Mouse (Mus musculus) kidney, postnatal 0 days (tissue): Measurements from ENCODE around the gene Colgalt1. TPM values are rescaled to one million over a fixed set of nuclear protein-coding genes. Genes with fewer than 3 reads are reported as not detected.
A peak's percentile ranks its signal among the peaks of the same experiment; 100 is the strongest.

Experiments used
- ATAC-seq: fragments of 200-750 bp; cut with Nextera tagmentation; replicated peaks from 2 replicates; pipeline ENCODE4 v1.8.0; 2017; ENCODE audit warnings: low read depth, moderate number of reproducible peaks, moderate TSS enrichment, moderate library complexity; ENCODE audit not compliant: low FRiP score
- DNase-seq: peaks from one replicate; pipeline ENCODE4 v3.0.0-alpha.2; 2016; ENCODE audit warnings: low spot score
- H3K27ac ChIP-seq: fragments of 300-500 bp; sonication (generic); 2 replicates; pipeline ENCODE4 v1.5.1; 2014; ENCODE audit warnings: mild to moderate bottlenecking
- H3K27me3 ChIP-seq: fragments of 300-500 bp; sonication (generic); 2 replicates; pipeline ENCODE4 v1.6.1; 2014; ENCODE audit warnings: low read length, mixed read lengths; ENCODE audit not compliant: insufficient read depth
- H3K36me3 ChIP-seq: fragments of 300-500 bp; sonication (generic); 2 replicates; pipeline ENCODE4 v1.6.1; 2014; ENCODE audit warnings: low read length, mixed read lengths; ENCODE audit not compliant: insufficient read depth
- H3K4me1 ChIP-seq: fragments of 300-500 bp; sonication (generic); replicated peaks from 2 replicates; pipeline ENCODE4 v1.6.1; 2014; ENCODE audit warnings: antibody characterized with exemption, low read length, mixed read lengths; ENCODE audit not compliant: insufficient read depth
- H3K4me2 ChIP-seq: fragments of 300-500 bp; sonication (generic); 2 replicates; pipeline ENCODE4 v1.6.1; 2014; ENCODE audit warnings: mild to moderate bottlenecking, low read length, moderate library complexity, mixed read lengths
- H3K4me3 ChIP-seq: fragments of 300-500 bp; sonication (generic); replicated peaks from 2 replicates; pipeline ENCODE4 v1.5.1; 2014; ENCODE audit warnings: low read depth, low read length
- H3K9ac ChIP-seq: fragments of 300-500 bp; sonication (generic); 2 replicates; pipeline ENCODE4 v1.6.1; 2014; ENCODE audit warnings: low read depth, low read length
- H3K9me3 ChIP-seq: fragments of 300-500 bp; sonication (generic); replicated peaks from 2 replicates; pipeline ENCODE4 v1.6.1; 2016; ENCODE audit warnings: low read length, inconsistent platforms, mixed read lengths
- CTCF ChIP-seq: IDR thresholded peaks from 2 replicates; pipeline ENCODE4 v1.5.1; 2016; ENCODE audit warnings: antibody characterized with exemption, low read depth, mild to moderate bottlenecking, moderate library complexity
- WGBS: fragments of 180-500 bp; shearing (Covaris S2); extraction: QIAGEN DNeasy Blood & Tissue Kit; methylation state at CpG from one replicate; pipeline ENCODE4 v1.1.7; 2014; 5-methylcytosine and 5-hydroxymethylcytosine counted together
- polyA plus RNA-seq: library from polyadenylated mRNA; unstranded; fragments of >200 nt; fragmentation: Nextera tagmentation; extraction: Ambion mirVana; gene quantifications from 2 replicates; pipeline ENCODE4 v1.2.1, GENCODE M21; 2015

Colgalt1 gene
- polyA plus RNA-seq, 1 experiment from 2014 or later, result 66.2 TPM

DNA sequence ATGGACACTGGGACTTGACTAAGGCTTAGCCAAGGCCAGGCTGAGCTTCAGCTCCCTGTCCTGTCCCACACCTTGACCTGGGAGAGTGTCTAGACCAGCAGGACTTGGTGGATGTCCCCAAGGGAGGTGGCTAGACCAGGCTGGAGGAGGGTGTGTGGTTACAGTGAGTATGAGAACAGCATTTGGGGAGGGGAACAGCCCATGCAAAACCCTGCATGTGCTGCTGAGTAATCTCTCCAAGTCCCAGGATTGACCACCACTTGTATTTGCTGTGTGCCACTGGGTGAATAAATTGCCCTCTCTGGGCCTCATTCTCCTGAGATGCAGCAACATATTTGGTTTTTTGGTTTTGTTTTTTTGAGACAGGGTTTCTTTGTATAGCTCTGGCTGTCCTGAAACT is 12.4 kb upstream of the Colgalt1 start:
- no peak for TF ChIP-seq CTCF
- H3K4me1 ChIP-seq, result peaks cover 28% of the 10 kb centered on the region
- peaks cover 8% of the 10 kb centered on the region; the same call in 1 of the 2 replicates for H3K27me3 ChIP-seq

DNA sequence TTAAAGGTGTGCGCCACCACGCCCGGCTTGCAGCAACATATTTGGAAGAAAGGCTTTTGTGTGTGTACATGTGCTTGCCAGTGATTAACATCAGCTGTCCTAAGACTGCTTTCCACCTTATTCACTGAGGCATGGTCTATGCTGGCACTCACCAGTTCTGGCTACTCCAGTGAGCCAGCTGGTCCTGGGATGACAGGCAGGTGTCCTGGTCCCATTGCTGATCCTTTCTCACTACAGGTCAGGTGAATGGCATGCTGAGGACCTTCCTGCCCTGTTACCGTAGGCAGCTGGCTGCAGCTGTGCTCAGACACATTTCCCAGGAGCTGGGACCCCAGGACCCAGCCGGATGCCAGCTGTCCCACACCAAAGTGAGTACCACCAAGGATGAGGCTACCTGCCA is 12.0 kb upstream of the Colgalt1 start:
- Histone ChIP-seq H3K27me3 (peaks cover 8% of the 10 kb centered on the region; the same call in 1 of the 2 replicates), H3K27ac (no peak overlapping the region), H3K36me3 (no peaks in the 10 kb centered on the region), H3K4me1 (peaks cover 25% of the 10 kb centered on the region), H3K9ac (no peak overlapping the region), H3K4me3 (no peak overlapping the region), H3K4me2 (no peak overlapping the region), H3K9me3 (no peaks in the 10 kb centered on the region)
- ATAC-seq (no peak), DNase-seq (no peak)
- TF ChIP-seq CTCF, result no peak
- 90% methylated on average over 5 of the region's 5 CpGs for WGBS

More for the DNA sequence above, 12.4 kb upstream of the Colgalt1 start:
- ATAC-seq (no peak), DNase-seq (no peak)
- H3K36me3 ChIP-seq, result no peaks in the 10 kb centered on the region
- H3K9ac ChIP-seq, result no peak overlapping the region
- no peak overlapping the region for H3K27ac ChIP-seq
- H3K9me3 ChIP-seq, result no peaks in the 10 kb centered on the region
- H3K4me3 ChIP-seq, result no peak overlapping the region
- H3K4me2 ChIP-seq, result no peak overlapping the region

DNA sequence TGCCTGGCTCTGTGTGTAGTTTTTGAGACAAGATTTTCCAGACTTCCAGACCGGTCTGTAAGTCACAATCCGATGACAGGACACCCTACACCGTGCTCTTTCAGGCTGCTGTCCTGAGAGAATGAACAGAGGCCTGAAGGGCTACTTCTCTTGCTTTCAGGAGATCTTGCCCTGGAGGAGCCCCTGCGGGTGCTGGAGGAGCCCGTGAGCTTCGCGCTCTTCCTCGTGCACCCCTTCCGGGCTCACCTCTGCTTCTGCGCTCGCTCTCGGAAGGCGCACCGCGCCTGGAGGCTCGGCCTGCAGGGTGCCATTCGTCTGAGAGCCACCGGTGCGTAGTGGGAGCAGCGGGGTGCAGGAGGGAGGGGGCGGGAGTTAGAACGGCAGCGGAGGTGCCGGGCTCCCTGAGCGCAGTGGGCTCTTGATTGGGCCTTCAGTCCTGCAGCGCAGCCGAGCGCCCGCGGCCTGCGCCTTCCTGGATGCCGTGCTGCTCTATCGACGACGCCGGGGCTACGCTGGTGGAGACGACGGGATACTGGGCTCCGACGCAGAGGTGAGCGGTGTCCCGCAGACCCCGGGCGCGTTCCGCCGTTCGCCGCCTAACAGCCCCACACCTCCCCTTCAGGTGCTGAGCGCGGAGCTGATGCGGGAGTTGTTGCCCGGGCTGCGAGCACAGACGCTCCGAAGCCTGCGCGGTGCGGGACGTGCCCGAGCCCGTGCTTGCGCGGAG is 8.7 kb upstream of the Colgalt1 start:
- ATAC-seq, result peak; percentile 3; the same call in 1 of the 2 replicates
- no peaks in the 10 kb centered on the region for H3K36me3 ChIP-seq
- no peaks in the 10 kb centered on the region for H3K9me3 ChIP-seq
- H3K4me1 ChIP-seq, result peaks cover 16% of the 10 kb centered on the region
- no peak for DNase-seq
- 3% methylated on average over 65 of the region's 65 CpGs for WGBS
- no peak overlapping the region for H3K27ac ChIP-seq
- peak overlapping the region; percentile 32; the same call in 1 of the 2 replicates for H3K9ac ChIP-seq
- no peak for TF ChIP-seq CTCF
- H3K4me2 ChIP-seq, result peak overlapping the region; percentile 57
- H3K27me3 ChIP-seq, result peaks cover 8% of the 10 kb centered on the region; the same call in 1 of the 2 replicates
- H3K4me3 ChIP-seq, result peak overlapping the region; percentile 26

DNA sequence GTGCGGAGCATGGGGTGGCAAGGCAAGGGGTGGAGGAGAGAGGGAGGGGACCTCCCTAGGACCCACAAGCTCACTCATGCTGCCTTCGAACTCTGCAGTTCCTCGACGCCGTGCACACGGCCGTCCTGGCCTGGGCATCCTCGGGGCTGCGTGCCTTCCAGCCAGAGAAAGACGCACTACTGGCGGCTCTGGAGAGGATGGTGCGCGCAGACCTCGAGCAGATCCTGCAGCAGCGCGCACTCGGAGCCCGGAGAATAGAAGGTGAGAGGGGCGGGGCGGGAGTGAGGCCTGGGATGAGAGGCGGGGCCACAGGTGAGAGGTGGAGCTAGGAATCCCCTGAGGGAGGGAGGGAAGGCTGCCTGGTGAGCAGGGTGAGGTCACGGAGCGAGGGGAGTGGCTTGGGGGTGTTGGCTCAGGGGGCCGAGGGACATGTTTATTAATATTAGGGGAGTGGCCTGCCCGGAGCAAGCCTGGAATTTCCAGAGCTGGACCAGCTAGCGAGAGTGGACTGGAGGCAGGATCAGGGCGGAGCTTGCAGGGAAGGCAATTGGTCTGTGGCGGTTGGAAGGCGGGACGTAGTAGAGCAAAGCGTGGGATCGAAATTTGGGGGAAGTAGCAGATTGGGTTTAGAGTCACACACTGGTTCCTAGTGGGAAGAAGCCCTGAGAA is 8.0 kb upstream of the Colgalt1 start:
- no peaks in the 10 kb centered on the region for H3K9me3 ChIP-seq
- no peaks in the 10 kb centered on the region for H3K36me3 ChIP-seq
- ATAC-seq (peak; percentile 88), DNase-seq (peak; percentile 89)
- H3K4me1 ChIP-seq, result peaks cover 16% of the 10 kb centered on the region
- under 1% methylated on average over 32 of the region's 32 CpGs for WGBS
- H3K27ac ChIP-seq, result no peak overlapping the region
- TF ChIP-seq CTCF, result no peak
- H3K27me3 ChIP-seq, result peaks cover 8% of the 10 kb centered on the region; the same call in 1 of the 2 replicates
- peak overlapping the region; percentile 26 for H3K4me3 ChIP-seq
- peak overlapping the region; percentile 32; the same call in 1 of the 2 replicates for H3K9ac ChIP-seq
- H3K4me2 ChIP-seq, result peak overlapping the region; percentile 57

DNA sequence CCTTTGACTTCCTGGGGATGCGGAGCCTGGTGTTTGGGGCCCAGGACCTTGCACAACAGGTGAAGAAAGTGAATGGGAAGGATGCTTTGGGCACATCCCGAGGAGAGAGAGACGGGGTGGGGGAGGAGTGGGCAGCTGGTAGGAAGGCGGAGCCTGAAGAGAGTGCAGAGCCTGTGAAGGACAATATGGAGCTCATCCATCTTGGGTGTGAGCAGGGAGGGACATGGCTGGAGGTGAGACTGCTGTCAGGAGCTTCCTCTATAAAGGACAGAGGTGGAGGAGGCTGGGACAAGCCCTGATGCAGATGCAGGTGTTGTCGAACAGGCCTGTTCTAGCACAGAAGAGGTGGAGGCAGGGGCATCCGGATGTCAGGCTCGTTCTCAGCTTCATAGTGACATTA is 6.8 kb upstream of the Colgalt1 start:
- no peak for ATAC-seq
- H3K9ac ChIP-seq, result no peak overlapping the region
- H3K27ac ChIP-seq, result no peak overlapping the region
- no peak overlapping the region for H3K4me2 ChIP-seq
- 58% methylated on average over 7 of the region's 7 CpGs for WGBS
- TF ChIP-seq CTCF, result no peak
- peaks cover 8% of the 10 kb centered on the region; the same call in 1 of the 2 replicates for H3K27me3 ChIP-seq
- H3K9me3 ChIP-seq, result no peaks in the 10 kb centered on the region
- H3K36me3 ChIP-seq, result no peaks in the 10 kb centered on the region
- H3K4me3 ChIP-seq, result no peak overlapping the region
- DNase-seq, result no peak
- H3K4me1 ChIP-seq, result peaks cover 16% of the 10 kb centered on the region

DNA sequence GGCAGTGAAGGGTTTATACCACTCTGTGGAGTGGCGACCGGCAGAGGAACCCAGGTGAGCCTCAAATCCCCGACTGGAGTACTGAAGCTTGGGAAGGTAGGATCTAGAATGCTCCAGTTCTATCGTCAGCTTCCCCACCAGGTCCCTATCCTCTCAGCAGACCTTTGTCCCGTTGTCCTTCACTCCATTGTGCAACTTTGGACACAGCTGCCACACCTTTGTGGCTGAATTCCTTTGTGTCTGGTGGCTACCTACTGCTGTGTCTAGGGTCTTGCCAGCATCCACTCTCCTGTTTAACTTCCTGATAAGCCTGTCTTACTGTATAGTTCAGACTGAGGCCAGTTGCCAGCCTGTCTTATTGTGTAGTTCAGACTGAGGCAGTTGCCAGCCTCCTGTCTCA is 1.3 kb downstream of the Colgalt1 start:
- DNase-seq (no peak), ATAC-seq (no peak)
- H3K36me3 ChIP-seq, result peaks cover 17% of the 10 kb centered on the region
- no peak for TF ChIP-seq CTCF
- 41% methylated on average over 5 of the region's 5 CpGs for WGBS
- peaks cover 8% of the 10 kb centered on the region; the same call in 1 of the 2 replicates for H3K4me1 ChIP-seq
- no peak overlapping the region for H3K27ac ChIP-seq
- H3K4me2 ChIP-seq, result peak overlapping the region; percentile 87
- H3K27me3 ChIP-seq, result no peaks in the 10 kb centered on the region
- peak overlapping the region; percentile 88; the same call in 1 of the 2 replicates for H3K9ac ChIP-seq
- no peaks in the 10 kb centered on the region for H3K9me3 ChIP-seq
- peak overlapping the region; percentile 85 for H3K4me3 ChIP-seq
